Mouse (Mus musculus) MEL (cell line): ENCODE results near the gene Fez2. TPM values are rescaled to one million over a fixed set of nuclear protein-coding genes. Genes with fewer than 3 reads are reported as not detected.

ENCODE experiments used
- DNase-seq: peaks from one replicate; pipeline ENCODE4 v3.0.0; 2011; ENCODE audit warnings: low read depth, low spot score
- H3K27ac ChIP-seq: 2 replicates; pipeline ENCODE4 v1.5.1; 2012; ENCODE audit warnings: low read depth, mild to moderate bottlenecking, control low read depth, low read length, moderate library complexity; ENCODE audit not compliant: control insufficient read depth
- H3K27me3 ChIP-seq, 2 experiments: fragments of 150-350 bp in 1 of 2; sonication (generic) in 1 of 2; 2 replicates each; pipeline ENCODE4 v1.6.1; 2012; ENCODE audit warnings: low read length in 2 of 2, mild to moderate bottlenecking in 2 of 2, improper control_type of control experiment in 1 of 2, moderate library complexity in 1 of 2; ENCODE audit not compliant: insufficient read depth in 2 of 2, control insufficient read depth in 1 of 2
- H3K36me3 ChIP-seq, 2 experiments: 2 replicates each; pipeline ENCODE4 v1.6.1; 2012 to 2014; ENCODE audit warnings: low read length in 2 of 2, improper control_type of control experiment in 1 of 2, inconsistent platforms in 1 of 2, mild to moderate bottlenecking in 1 of 2; ENCODE audit not compliant: insufficient read depth in 2 of 2, control insufficient read depth in 1 of 2
- H3K4me1 ChIP-seq, 2 experiments: fragments of 150-350 bp in 1 of 2; sonication (generic) in 1 of 2; 2 replicates each; pipeline ENCODE4 v1.6.1; 2012; ENCODE audit warnings: low read length in 2 of 2, improper control_type of control experiment in 1 of 2, mild to moderate bottlenecking in 1 of 2; ENCODE audit not compliant: insufficient read depth in 2 of 2, control insufficient read depth in 1 of 2
- H3K4me3 ChIP-seq, 2 experiments: fragments of 150-350 bp in 1 of 2; sonication (generic) in 1 of 2; 2 replicates each; pipeline ENCODE4 v1.5.1; 2012; ENCODE audit warnings: low read depth in 2 of 2, low read length in 2 of 2, mild to moderate bottlenecking in 2 of 2, moderate library complexity in 2 of 2, control low read depth in 1 of 2, improper control_type of control experiment in 1 of 2; ENCODE audit not compliant: control insufficient read depth in 1 of 2, insufficient read depth in 1 of 2
- H3K79me2 ChIP-seq: 2 replicates; pipeline ENCODE4 v1.6.1; 2012; ENCODE audit warnings: mild to moderate bottlenecking, low read length, moderate library complexity; ENCODE audit not compliant: control insufficient read depth, poor library complexity, insufficient read depth
- H3K9ac ChIP-seq: 2 replicates; pipeline ENCODE4 v1.6.1; 2012; ENCODE audit warnings: low read depth, mild to moderate bottlenecking, control low read depth, low read length, moderate library complexity; ENCODE audit not compliant: control insufficient read depth, poor library complexity, severe bottlenecking
- H3K9me3 ChIP-seq: fragments of 150-350 bp; sonication (generic); replicated peaks from 2 replicates; pipeline ENCODE4 v1.6.1; 2012; ENCODE audit warnings: mild to moderate bottlenecking, low read length, improper control_type of control experiment, moderate library complexity; ENCODE audit not compliant: insufficient read depth
- BHLHE40 ChIP-seq: IDR thresholded peaks from 2 replicates; pipeline ENCODE4 v1.6.1; 2012; ENCODE audit warnings: low read depth, mild to moderate bottlenecking, inconsistent platforms, low read length, improper control_type of control experiment, borderline replicate concordance
- CHD1 ChIP-seq: IDR thresholded peaks from 2 replicates; pipeline ENCODE4 v1.6.1; 2012; ENCODE audit warnings: low read depth, mild to moderate bottlenecking, inconsistent platforms, low read length, improper control_type of control experiment
- CHD2 ChIP-seq: IDR thresholded peaks from 2 replicates; pipeline ENCODE4 v1.6.1; 2011; ENCODE audit warnings: low read length, improper control_type of control experiment
- EP300 ChIP-seq, 2 experiments: IDR thresholded peaks; 2 replicates each; pipeline ENCODE4 v1.6.1; 2011; ENCODE audit warnings: improper control_type of control experiment in 2 of 2, low read length in 2 of 2, low read depth in 1 of 2, mild to moderate bottlenecking in 1 of 2
- ETS1 ChIP-seq: IDR thresholded peaks from 2 replicates; pipeline ENCODE4 v1.6.1; 2012; ENCODE audit warnings: low read depth, mild to moderate bottlenecking, inconsistent platforms, low read length, improper control_type of control experiment, moderate library complexity
- GATA1 ChIP-seq: IDR thresholded peaks from 2 replicates; pipeline ENCODE4 v1.6.1; 2011; ENCODE audit warnings: low read depth, low read length, improper control_type of control experiment
- HCFC1 ChIP-seq: IDR thresholded peaks from 2 replicates; pipeline ENCODE4 v1.6.1; 2012; ENCODE audit warnings: low read depth, mild to moderate bottlenecking, inconsistent platforms, low read length, improper control_type of control experiment, moderate library complexity
- JUND ChIP-seq: IDR thresholded peaks from 2 replicates; pipeline ENCODE4 v1.6.1; 2011; ENCODE audit warnings: low read depth, mild to moderate bottlenecking, improper control_type of control experiment, low read length
- KAT2A ChIP-seq: conservative IDR thresholded peaks from 2 replicates; pipeline ENCODE4 v1.6.1; 2012; ENCODE audit warnings: low read depth, low read length, improper control_type of control experiment, inconsistent platforms
- MAFK ChIP-seq: IDR thresholded peaks from 2 replicates; pipeline ENCODE4 v1.6.1; 2011; ENCODE audit warnings: low read depth, mild to moderate bottlenecking, low read length, improper control_type of control experiment, borderline replicate concordance
- MAX ChIP-seq: IDR thresholded peaks from 2 replicates; pipeline ENCODE4 v1.6.1; 2011; ENCODE audit warnings: low read length, improper control_type of control experiment
- MAZ ChIP-seq: IDR thresholded peaks from 2 replicates; pipeline ENCODE4 v1.6.1; 2012; ENCODE audit warnings: low read depth, mild to moderate bottlenecking, inconsistent platforms, low read length, improper control_type of control experiment
- MEF2A ChIP-seq: IDR thresholded peaks from 2 replicates; pipeline ENCODE4 v1.6.1; 2014; ENCODE audit warnings: low read depth, mild to moderate bottlenecking, inconsistent platforms, low read length, improper control_type of control experiment; ENCODE audit not compliant: poor library complexity, insufficient replicate concordance, severe bottlenecking; ENCODE audit errors: extremely low read depth
- MXI1 ChIP-seq: IDR thresholded peaks from 2 replicates; pipeline ENCODE4 v1.6.1; 2011; ENCODE audit warnings: mild to moderate bottlenecking, low read depth, low read length, improper control_type of control experiment
- MYB ChIP-seq: IDR thresholded peaks from 2 replicates; pipeline ENCODE4 v1.6.1; 2011; ENCODE audit warnings: mild to moderate bottlenecking, low read depth, low read length, improper control_type of control experiment
- MYC ChIP-seq: IDR thresholded peaks from 2 replicates; pipeline ENCODE4 v1.6.1; 2011; ENCODE audit warnings: low read depth, mild to moderate bottlenecking, low read length, improper control_type of control experiment, moderate library complexity
- NELFE ChIP-seq: IDR thresholded peaks from 2 replicates; pipeline ENCODE4 v1.6.1; 2011; ENCODE audit warnings: low read depth, low read length, improper control_type of control experiment
- NRF1 ChIP-seq: IDR thresholded peaks from 2 replicates; pipeline ENCODE4 v1.6.1; 2014; ENCODE audit warnings: low read depth, mild to moderate bottlenecking, inconsistent platforms, low read length, improper control_type of control experiment, moderate library complexity; ENCODE audit not compliant: poor library complexity, insufficient read depth, severe bottlenecking
- POLR2AphosphoS2 ChIP-seq: IDR thresholded peaks from 2 replicates; pipeline ENCODE4 v1.6.1; 2011; ENCODE audit warnings: low read length, improper control_type of control experiment
- RAD21 ChIP-seq: IDR thresholded peaks from 2 replicates; pipeline ENCODE4 v1.6.1; 2011; ENCODE audit warnings: mild to moderate bottlenecking, low read depth, low read length, improper control_type of control experiment
- RCOR1 ChIP-seq: IDR thresholded peaks from 2 replicates; pipeline ENCODE4 v1.6.1; 2012; ENCODE audit warnings: low read depth, mild to moderate bottlenecking, inconsistent platforms, low read length, improper control_type of control experiment
- SIN3A ChIP-seq: IDR thresholded peaks from 2 replicates; pipeline ENCODE4 v1.6.1; 2012; ENCODE audit warnings: low read length, improper control_type of control experiment, inconsistent platforms
- SMC3 ChIP-seq: IDR thresholded peaks from 2 replicates; pipeline ENCODE4 v1.6.1; 2011; ENCODE audit warnings: low read depth, low read length, improper control_type of control experiment
- TAL1 ChIP-seq: IDR thresholded peaks from 2 replicates; pipeline ENCODE4 v1.6.1; 2012; ENCODE audit warnings: mild to moderate bottlenecking, inconsistent platforms, low read length, moderate library complexity, mixed read lengths
- TBP ChIP-seq: IDR thresholded peaks from 2 replicates; pipeline ENCODE4 v1.8.0; 2011; ENCODE audit warnings: low read depth, low read length, improper control_type of control experiment
- TCF12 ChIP-seq: IDR thresholded peaks from 2 replicates; pipeline ENCODE4 v1.6.1; 2014; ENCODE audit warnings: low read depth, mild to moderate bottlenecking, inconsistent platforms, low read length, improper control_type of control experiment, moderate library complexity
- USF1 ChIP-seq: IDR thresholded peaks from 2 replicates; pipeline ENCODE4 v1.6.1; 2014; ENCODE audit warnings: low read depth, mild to moderate bottlenecking, inconsistent platforms, low read length, improper control_type of control experiment, moderate library complexity
- USF2 ChIP-seq, 2 experiments: IDR thresholded peaks; 2 replicates each; pipeline ENCODE4 v1.6.1; 2011 to 2012; ENCODE audit warnings: improper control_type of control experiment in 2 of 2, low read length in 2 of 2, borderline replicate concordance in 1 of 2, inconsistent platforms in 1 of 2, low read depth in 1 of 2, mild to moderate bottlenecking in 1 of 2; ENCODE audit not compliant: insufficient read depth in 1 of 2
- ZC3H11A ChIP-seq: IDR thresholded peaks from 2 replicates; pipeline ENCODE4 v1.6.1; 2012; ENCODE audit warnings: low read depth, mild to moderate bottlenecking, inconsistent platforms, low read length, improper control_type of control experiment
- ZKSCAN1 ChIP-seq: IDR thresholded peaks from 2 replicates; pipeline ENCODE4 v1.6.1; 2012; ENCODE audit warnings: low read depth, mild to moderate bottlenecking, inconsistent platforms, low read length, improper control_type of control experiment, moderate library complexity
- ZMIZ1 ChIP-seq: IDR thresholded peaks from 2 replicates; pipeline ENCODE4 v1.6.1; 2012; ENCODE audit warnings: low read depth, mild to moderate bottlenecking, inconsistent platforms, low read length, improper control_type of control experiment, moderate library complexity
- polyA plus RNA-seq, 2 experiments: library from polyadenylated mRNA; stranded (reverse) in 1 of 2; unstranded in 1 of 2; fragments of >175 nt in 1 of 2; fragments of >200 nt in 1 of 2; gene quantifications; 2 replicates each; pipeline versions ENCODE4 v1.2.1 to v1.2.4; 2012; ENCODE audit warnings: low replicate concordance in 2 of 2, low read depth in 1 of 2; ENCODE audit not compliant: insufficient read length in 2 of 2, insufficient read depth in 1 of 2, missing spikeins in 1 of 2
- total RNA-seq: library from RNA; depleted of rRNA; stranded (reverse); fragments of 300-350 nt; gene quantifications from 2 replicates; pipeline ENCODE4 v1.2.3, GENCODE M21; 2012

Fez2 gene
- total and polyA plus RNA-seq, 3 experiments = 11.7 to 17.4 TPM; not detected in 1

GRCm38 (mm10) chr17:78437161-78437560, 19.2 kb upstream of the Fez2 start:
- no peak overlapping the region for H3K27ac ChIP-seq
- DNase-seq = no peak
- H3K4me3 ChIP-seq = no peak overlapping the region
- TF ChIP-seq MYC (no peak), NELFE (no peak), USF1 (no peak), MAZ (no peak), NRF1 (no peak), ZC3H11A (no peak), MXI1 (no peak), TAL1 (no peak), MYB (no peak), ZKSCAN1 (no peak), GATA1 (no peak), EP300 (IDR thresholded peaks at IDR 0.05; ENCODE audit: low read depth in 1 of 2, low read length in 2 of 2) (no peak), ZMIZ1 (no peak), ETS1 (no peak), RCOR1 (no peak), POLR2AphosphoS2 (no peak), TCF12 (no peak), RAD21 (no peak), MEF2A (no peak)
- H3K36me3 ChIP-seq = no peaks in the 10 kb centered on the region
- no peak overlapping the region for H3K9ac ChIP-seq
- no peaks in the 10 kb centered on the region; a peak in 1 of 4 replicates for H3K27me3 ChIP-seq
- no peaks in the 10 kb centered on the region for H3K9me3 ChIP-seq
- H3K79me2 ChIP-seq = no peaks in the 10 kb centered on the region
- no peaks in the 10 kb centered on the region for H3K4me1 ChIP-seq

- Histone ChIP-seq H3K79me2 (no peaks in the 10 kb centered on the region), H3K9ac (no peak overlapping the region), H3K4me3 (no peak overlapping the region), H3K9me3 (no peaks in the 10 kb centered on the region), H3K4me1 (no peaks in the 10 kb centered on the region), H3K27me3 (no peaks in the 10 kb centered on the region)
- DNase-seq = no peak
- TF ChIP-seq KAT2A (no peak), USF2 (IDR thresholded peaks at IDR 0.05; ENCODE audit: borderline replicate concordance in 1 of 2, insufficient read depth in 1 of 2, low read depth in 1 of 2, low read length in 2 of 2) (no peak), MEF2A (no peak), CHD2 (no peak), MAFK (no peak), HCFC1 (no peak), CHD1 (no peak), ZKSCAN1 (no peak), MXI1 (no peak), ZMIZ1 (no peak), TAL1 (no peak), SMC3 (no peak), USF1 (no peak), NRF1 (no peak), TBP (no peak), BHLHE40 (no peak), MAX (no peak), SIN3A (no peak), JUND (no peak)
- TF ChIP-seq, all 39 proteins: peak for 0
- no peak overlapping the region for H3K27ac ChIP-seq
- H3K36me3 ChIP-seq = no peaks in the 10 kb centered on the region
These were observed 17.7 kb upstream of the Fez2 start for GRCm38 (mm10) chr17:78435661-78436060.
